Mouse (Mus musculus): Measurements from ENCODE around the gene Tpd52l2. TPM values are rescaled to one million over a fixed set of nuclear protein-coding genes. Genes with fewer than 3 reads are reported as not detected.

Gene Tpd52l2
- polyA plus RNA-seq (2016; fragmentation: Nextera tagmentation; extraction: Ambion mirVana): 151 and 165 TPM in 2 replicates

DNA sequence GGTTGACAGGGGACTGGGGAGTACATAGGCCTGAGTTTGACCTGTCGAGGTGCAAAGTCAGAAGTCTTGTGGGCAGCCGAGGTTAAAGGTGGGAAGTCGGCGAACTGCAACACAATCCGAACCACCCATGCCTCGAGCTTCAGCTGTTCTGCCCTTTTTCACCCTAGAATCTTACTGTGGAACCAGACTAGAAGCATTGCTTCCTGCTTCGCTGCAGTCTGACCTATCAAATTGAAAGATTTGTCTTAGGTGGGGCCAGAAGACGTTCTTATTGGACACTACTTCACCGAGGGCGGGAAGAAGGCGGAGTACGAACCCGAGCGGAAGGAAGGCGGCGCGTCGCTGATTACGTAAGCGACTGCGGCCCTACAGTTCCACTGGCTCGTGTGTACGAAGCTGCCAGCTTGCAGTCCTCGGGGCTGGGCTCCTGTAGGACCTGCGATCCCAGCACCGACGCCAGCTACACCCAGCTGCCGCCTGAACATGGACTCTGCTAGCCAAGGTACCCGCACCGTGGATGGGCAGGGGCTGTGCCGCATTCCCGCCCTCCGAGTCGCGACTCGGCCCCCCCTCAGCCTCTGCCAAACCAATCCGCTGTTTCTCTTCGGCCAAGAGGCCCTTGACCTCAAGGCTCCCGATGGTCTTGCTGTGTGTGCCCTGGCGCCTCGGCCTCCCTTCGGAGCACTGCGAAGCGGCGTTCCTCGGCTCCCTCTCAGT is at the start of gene Tpd52l2:
Gene Tpd52l2, plus strand, starts transcription at position 312 of the 717 bp plus-strand sequence.
- H3K4me1 ChIP-seq (replicated peaks): peaks cover 16% of the 10 kb centered on the region
- no peaks in the 10 kb centered on the region for H3K9me3 ChIP-seq
- no peaks in the 10 kb centered on the region for H3K27me3 ChIP-seq
- H3K4me2 ChIP-seq: peak within 1 kb of the TSS; percentile 98
- H3K9ac ChIP-seq (replicated peaks): peak within 1 kb of the TSS; percentile 95
- H3K36me3 ChIP-seq: peaks cover 28% of the 10 kb centered on the region
- H3K27ac ChIP-seq: peak within 1 kb of the TSS; percentile 94
- peak within 1 kb of the TSS; percentile 93 for H3K4me3 ChIP-seq (replicated peaks)
- peak; percentile 95 for ATAC-seq (ENCODE audit: insufficient number of reproducible peaks, insufficient read depth, low FRiP score, low TSS enrichment, low read depth)
- under 1% methylated on average over 46 of the region's 46 CpGs for WGBS

DNA sequence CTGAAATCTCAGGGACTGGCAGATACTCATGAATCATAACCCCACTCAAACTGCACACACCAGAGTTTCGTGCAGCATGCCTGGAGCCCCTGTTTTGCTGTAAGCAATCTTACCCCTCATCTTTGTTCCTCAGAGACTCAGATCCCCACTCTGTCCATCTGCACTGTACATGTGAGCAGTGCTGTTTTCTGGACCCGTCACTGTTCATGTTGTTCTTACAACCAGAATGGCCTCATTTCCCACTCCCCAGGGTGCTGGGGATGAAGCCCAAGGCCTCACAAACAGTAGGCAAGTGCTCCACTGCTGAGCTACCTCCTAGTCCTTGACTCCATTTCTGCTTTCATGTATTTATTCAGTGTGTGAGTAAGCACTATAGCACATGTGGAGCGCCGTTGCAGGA is 44.8 kb upstream of the Tpd52l2 start:
- Histone ChIP-seq H3K4me2 (no peak overlapping the region), H3K27me3 (peaks cover 5% of the 10 kb centered on the region), H3K9ac (replicated peaks) (no peak overlapping the region), H3K4me1 (replicated peaks) (no peaks in the 10 kb centered on the region), H3K9me3 (no peaks in the 10 kb centered on the region), H3K27ac (no peak overlapping the region), H3K4me3 (replicated peaks) (no peak overlapping the region), H3K36me3 (no peaks in the 10 kb centered on the region)
- 73% methylated on average over 4 of the region's 4 CpGs for WGBS
- no peak for ATAC-seq (ENCODE audit: insufficient number of reproducible peaks, insufficient read depth, low FRiP score, low TSS enrichment, low read depth)

GRCm38 (mm10) chr2:181453274-181453673 is 43.7 kb upstream of the Tpd52l2 start:
- Histone ChIP-seq H3K4me3 (replicated peaks) (no peak overlapping the region), H3K27ac (no peak overlapping the region), H3K9me3 (no peaks in the 10 kb centered on the region), H3K9ac (replicated peaks) (no peak overlapping the region), H3K36me3 (no peaks in the 10 kb centered on the region), H3K4me2 (no peak overlapping the region), H3K27me3 (peaks cover 13% of the 10 kb centered on the region), H3K4me1 (replicated peaks) (peaks cover 6% of the 10 kb centered on the region)
- ATAC-seq (ENCODE audit: insufficient number of reproducible peaks, insufficient read depth, low FRiP score, low TSS enrichment, low read depth): no peak
- 50% methylated on average over 1 of the region's 1 CpGs for WGBS

DNA sequence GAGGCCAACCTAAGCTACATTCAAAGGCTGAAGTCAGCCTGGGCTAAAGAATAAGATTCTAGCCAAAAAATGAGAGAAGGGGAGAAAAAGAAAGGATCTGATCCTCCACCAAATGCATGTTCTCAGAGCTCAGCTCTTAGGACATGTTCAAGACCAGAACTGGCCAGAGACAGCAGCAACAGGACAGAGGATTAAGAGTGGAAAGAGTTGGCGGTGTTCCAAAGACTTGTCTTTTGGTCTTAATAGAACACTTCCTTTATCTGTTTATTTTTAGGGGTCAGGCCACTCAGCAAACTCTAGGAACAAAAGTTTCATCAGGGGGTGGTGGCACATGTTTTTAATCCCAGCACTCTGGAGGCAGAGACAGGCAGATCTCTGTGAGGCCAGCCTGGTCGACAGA is 41.0 kb upstream of the Tpd52l2 start:
- H3K27ac ChIP-seq: no peak overlapping the region
- no peaks in the 10 kb centered on the region for H3K9me3 ChIP-seq
- H3K4me1 ChIP-seq (replicated peaks): peaks cover 19% of the 10 kb centered on the region
- no peak overlapping the region for H3K4me2 ChIP-seq
- 76% methylated on average over 2 of the region's 2 CpGs for WGBS
- H3K4me3 ChIP-seq (replicated peaks): no peak overlapping the region
- ATAC-seq (ENCODE audit: insufficient number of reproducible peaks, insufficient read depth, low FRiP score, low TSS enrichment, low read depth): no peak
- peaks cover 35% of the 10 kb centered on the region for H3K27me3 ChIP-seq
- H3K9ac ChIP-seq (replicated peaks): no peak overlapping the region
- H3K36me3 ChIP-seq: no peaks in the 10 kb centered on the region

DNA sequence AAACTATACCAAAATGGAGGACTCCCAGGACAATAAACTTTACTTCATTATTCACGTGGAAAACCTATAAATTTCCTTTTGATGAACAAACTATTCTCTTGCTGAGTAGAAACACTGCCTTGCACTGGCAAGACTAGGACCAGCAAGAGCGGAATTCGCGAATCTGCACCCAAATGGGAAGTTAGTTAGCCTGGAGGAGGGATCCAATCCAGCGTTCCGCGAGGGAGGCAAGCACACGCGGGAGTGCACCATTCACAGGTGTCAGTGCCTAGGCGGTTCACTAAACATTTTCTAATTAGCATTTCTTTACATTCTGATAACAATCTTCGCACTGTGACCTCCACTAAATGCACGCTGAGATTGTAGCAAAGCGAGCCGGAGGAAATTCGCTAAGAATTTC is 39.1 kb upstream of the Tpd52l2 start:
- peak overlapping the region; percentile 94 for H3K4me3 ChIP-seq (replicated peaks)
- peaks cover 49% of the 10 kb centered on the region for H3K27me3 ChIP-seq
- H3K9ac ChIP-seq (replicated peaks): no peak overlapping the region
- 5% methylated on average over 15 of the region's 15 CpGs for WGBS
- peaks cover 19% of the 10 kb centered on the region for H3K4me1 ChIP-seq (replicated peaks)
- ATAC-seq (ENCODE audit: insufficient number of reproducible peaks, insufficient read depth, low FRiP score, low TSS enrichment, low read depth): no peak
- H3K9me3 ChIP-seq: no peaks in the 10 kb centered on the region
- H3K36me3 ChIP-seq: no peaks in the 10 kb centered on the region
- peak overlapping the region; percentile 99 for H3K4me2 ChIP-seq
- no peak overlapping the region for H3K27ac ChIP-seq

DNA sequence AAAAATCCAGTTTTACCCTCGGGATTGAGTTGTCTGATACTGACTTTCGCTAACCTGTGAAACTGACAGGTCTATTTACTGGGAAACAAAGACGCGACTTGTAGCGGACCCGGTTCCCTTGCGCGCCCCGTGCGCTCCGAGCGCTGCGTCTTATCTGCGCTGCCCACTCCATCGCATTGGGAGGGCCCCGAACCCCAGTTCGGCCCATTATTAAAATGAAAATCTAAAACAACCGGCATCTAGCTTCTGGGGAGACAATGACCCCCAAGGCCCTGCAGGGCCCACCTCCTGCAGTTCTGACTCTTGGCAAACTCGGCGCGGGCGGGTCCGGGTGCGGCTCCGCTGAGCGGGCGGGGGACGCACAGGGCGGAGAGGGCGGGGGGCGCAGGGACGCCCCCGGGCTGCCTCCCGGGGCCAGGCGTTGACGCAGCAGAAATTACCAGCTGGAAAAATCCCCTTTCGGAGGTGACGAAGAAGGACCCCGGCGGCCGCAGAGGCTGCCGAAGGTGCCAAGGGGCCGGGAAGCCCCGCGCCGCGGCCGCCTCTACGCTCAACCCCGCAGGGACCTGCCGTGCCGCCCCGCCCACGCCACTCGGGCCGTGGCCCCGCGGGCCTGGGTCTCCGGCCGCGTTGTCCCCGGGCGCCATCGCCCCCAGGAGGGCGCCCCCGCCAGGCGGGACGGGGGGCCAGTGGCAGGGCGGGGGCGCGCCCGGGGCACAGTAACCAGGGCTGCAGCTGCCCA is 38.4 kb upstream of the Tpd52l2 start:
- no peaks in the 10 kb centered on the region for H3K9me3 ChIP-seq
- peak; percentile 42 for ATAC-seq (ENCODE audit: insufficient number of reproducible peaks, insufficient read depth, low FRiP score, low TSS enrichment, low read depth)
- H3K4me2 ChIP-seq: peak overlapping the region; percentile 99
- H3K9ac ChIP-seq (replicated peaks): peak overlapping the region; percentile 78
- WGBS: under 1% methylated on average over 66 of the region's 72 CpGs
- H3K4me3 ChIP-seq (replicated peaks): peak overlapping the region; percentile 94
- peak overlapping the region; percentile 41; the same call in 1 of the 2 replicates for H3K27ac ChIP-seq
- peaks cover 19% of the 10 kb centered on the region for H3K4me1 ChIP-seq (replicated peaks)
- H3K36me3 ChIP-seq: no peaks in the 10 kb centered on the region
- H3K27me3 ChIP-seq: peaks cover 55% of the 10 kb centered on the region

- Histone ChIP-seq H3K9ac (replicated peaks) (peak within 1 kb of the TSS; percentile 78), H3K4me3 (replicated peaks) (peak within 1 kb of the TSS; percentile 94), H3K4me1 (replicated peaks) (peaks cover 19% of the 10 kb centered on the region), H3K9me3 (no peaks in the 10 kb centered on the region), H3K27me3 (peaks cover 57% of the 10 kb centered on the region), H3K27ac (peak within 1 kb of the TSS; percentile 41; the same call in 1 of the 2 replicates), H3K4me2 (peak within 1 kb of the TSS; percentile 99), H3K36me3 (no peaks in the 10 kb centered on the region)
- WGBS: under 1% methylated on average over 67 of the region's 83 CpGs
- peak; percentile 80 for ATAC-seq (ENCODE audit: insufficient number of reproducible peaks, insufficient read depth, low FRiP score, low TSS enrichment, low read depth)
Measured at GRCm38 (mm10) chr2:181459153-181459672, 37.7 kb upstream of the Tpd52l2 start, which contains the start of gene Zbtb46. Gene Zbtb46 (minus strand): TSS chr2:181459426.

DNA sequence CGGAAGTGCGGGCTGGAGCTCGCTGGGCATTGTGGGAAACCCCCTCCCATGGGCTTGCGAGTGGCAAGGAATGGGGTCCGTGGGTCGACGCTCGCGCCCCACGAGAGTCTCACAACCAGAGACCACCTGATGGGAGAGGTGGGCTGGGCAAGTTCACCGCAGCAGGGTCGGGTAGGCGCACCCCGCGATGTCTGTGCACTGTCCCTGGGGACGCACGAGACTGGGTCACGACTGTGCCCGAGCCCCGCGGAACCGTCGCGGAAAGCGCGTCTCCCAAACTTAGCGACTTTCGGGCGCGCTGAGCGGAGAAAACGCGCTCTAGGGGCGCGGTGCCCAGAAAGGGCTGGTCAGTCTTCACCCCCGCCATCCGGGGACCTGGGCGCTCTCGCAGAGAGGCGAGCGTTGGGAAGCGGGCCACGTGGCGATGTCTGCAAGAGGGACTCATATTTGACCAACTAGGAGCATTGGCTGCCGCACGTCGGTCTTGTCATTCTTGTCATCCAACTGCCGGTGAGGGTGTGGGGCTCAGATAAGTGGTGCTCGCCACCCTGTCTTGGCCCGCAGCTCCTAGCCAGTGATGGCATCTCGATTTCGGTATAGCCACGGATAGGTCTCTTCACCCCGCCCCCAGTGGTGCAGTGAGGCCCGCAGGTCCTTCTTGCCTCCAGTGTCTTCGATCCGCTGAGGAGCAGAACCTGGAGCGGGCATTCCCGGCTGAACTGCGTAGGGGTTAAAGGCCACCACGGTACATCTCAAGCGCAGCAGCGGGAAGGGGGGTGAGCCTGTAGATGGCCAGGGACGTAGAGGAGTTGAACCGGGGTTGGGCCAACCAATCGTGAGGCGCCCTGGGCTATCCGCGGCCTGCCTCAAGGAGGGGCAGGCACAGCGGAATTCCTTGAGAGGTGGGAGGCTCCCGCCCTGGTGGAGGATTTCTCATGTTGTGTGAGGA is 37.0 kb upstream of the Tpd52l2 start:
- no peaks in the 10 kb centered on the region for H3K36me3 ChIP-seq
- H3K27me3 ChIP-seq: peaks cover 57% of the 10 kb centered on the region
- H3K9ac ChIP-seq (replicated peaks): peak overlapping the region; percentile 47
- no peak overlapping the region for H3K27ac ChIP-seq
- under 1% methylated on average over 71 of the region's 71 CpGs for WGBS
- peak; percentile 48 for ATAC-seq (ENCODE audit: insufficient number of reproducible peaks, insufficient read depth, low FRiP score, low TSS enrichment, low read depth)
- no peaks in the 10 kb centered on the region for H3K9me3 ChIP-seq
- peak overlapping the region; percentile 94 for H3K4me3 ChIP-seq (replicated peaks)
- H3K4me1 ChIP-seq (replicated peaks): peaks cover 19% of the 10 kb centered on the region
- H3K4me2 ChIP-seq: peak overlapping the region; percentile 99

GRCm38 (mm10) chr2:181461536-181462100 is 35.3 kb upstream of the Tpd52l2 start:
- no peak overlapping the region for H3K27ac ChIP-seq
- no peak overlapping the region for H3K4me2 ChIP-seq
- H3K27me3 ChIP-seq: peaks cover 57% of the 10 kb centered on the region
- H3K9me3 ChIP-seq: no peaks in the 10 kb centered on the region
- no peaks in the 10 kb centered on the region for H3K36me3 ChIP-seq
- H3K4me3 ChIP-seq (replicated peaks): no peak overlapping the region
- H3K4me1 ChIP-seq (replicated peaks): peaks cover 19% of the 10 kb centered on the region
- ATAC-seq (ENCODE audit: insufficient number of reproducible peaks, insufficient read depth, low FRiP score, low TSS enrichment, low read depth): no peak
- WGBS: 97% methylated on average over 1 of the region's 1 CpGs
- no peak overlapping the region for H3K9ac ChIP-seq (replicated peaks)

GRCm38 (mm10) chr2:181462604-181463003 is 34.3 kb upstream of the Tpd52l2 start:
- no peak overlapping the region for H3K4me2 ChIP-seq
- H3K9ac ChIP-seq (replicated peaks): no peak overlapping the region
- no peaks in the 10 kb centered on the region for H3K9me3 ChIP-seq
- WGBS: 89% methylated on average over 1 of the region's 1 CpGs
- H3K4me1 ChIP-seq (replicated peaks): peaks cover 19% of the 10 kb centered on the region
- H3K4me3 ChIP-seq (replicated peaks): no peak overlapping the region
- H3K36me3 ChIP-seq: no peaks in the 10 kb centered on the region
- no peak overlapping the region for H3K27ac ChIP-seq
- ATAC-seq (ENCODE audit: insufficient number of reproducible peaks, insufficient read depth, low FRiP score, low TSS enrichment, low read depth): no peak
- H3K27me3 ChIP-seq: peaks cover 49% of the 10 kb centered on the region

Measured in limb, embryonic 12.5 days (tissue).